Mouse (Mus musculus): ENCODE results near the gene Hist1h2bb. TPM values are rescaled to one million over a fixed set of nuclear protein-coding genes. Genes with fewer than 3 reads are reported as not detected.

The Hist1h2bb gene
- total RNA-seq, 2 experiments from 2014 or later = 79.4 to 1,638 TPM

DNA sequence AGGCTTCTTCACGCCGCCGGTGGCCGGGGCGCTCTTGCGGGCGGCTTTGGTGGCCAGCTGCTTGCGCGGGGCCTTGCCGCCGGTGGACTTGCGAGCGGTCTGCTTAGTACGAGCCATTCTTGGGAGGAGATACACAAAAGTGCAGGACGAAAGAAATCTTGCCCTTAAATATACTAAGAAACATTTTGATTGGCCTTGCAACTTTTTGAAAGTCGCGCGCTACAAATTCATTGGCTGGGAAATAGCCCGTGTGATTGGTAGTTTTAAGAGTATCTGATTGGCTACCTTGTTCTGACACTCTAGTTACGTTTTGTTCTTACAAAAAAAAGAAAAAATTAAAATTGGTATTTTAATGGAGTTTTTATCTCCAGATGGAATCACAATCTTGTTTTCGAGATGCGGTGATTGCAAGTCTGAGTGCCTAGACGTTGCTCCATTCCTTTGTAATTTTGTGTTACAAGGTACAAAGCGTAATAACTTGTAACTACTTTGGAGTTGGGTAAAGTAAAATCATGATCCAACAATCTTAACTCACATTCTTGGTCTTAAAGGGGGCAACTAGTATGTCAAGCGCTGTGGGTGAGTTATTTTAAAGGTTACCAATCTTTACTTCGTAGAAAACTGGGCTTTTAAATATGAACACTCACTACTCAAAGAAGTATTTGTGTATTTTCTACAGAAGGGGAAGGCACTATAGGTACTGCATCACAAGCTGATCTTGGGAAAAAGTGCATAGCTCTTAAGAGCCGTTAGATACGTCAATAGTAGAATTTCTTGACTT, 963 bp upstream of the Hist1h2bb start, which contains the start of gene Hist1h3c:
Gene Hist1h3c (minus strand): TSS at position 222 of the 781 bp plus-strand sequence.
- peak; percentile 64 for ATAC-seq (replicated peaks; ENCODE audit: low FRiP score, poor library complexity, severe bottlenecking)

DNA sequence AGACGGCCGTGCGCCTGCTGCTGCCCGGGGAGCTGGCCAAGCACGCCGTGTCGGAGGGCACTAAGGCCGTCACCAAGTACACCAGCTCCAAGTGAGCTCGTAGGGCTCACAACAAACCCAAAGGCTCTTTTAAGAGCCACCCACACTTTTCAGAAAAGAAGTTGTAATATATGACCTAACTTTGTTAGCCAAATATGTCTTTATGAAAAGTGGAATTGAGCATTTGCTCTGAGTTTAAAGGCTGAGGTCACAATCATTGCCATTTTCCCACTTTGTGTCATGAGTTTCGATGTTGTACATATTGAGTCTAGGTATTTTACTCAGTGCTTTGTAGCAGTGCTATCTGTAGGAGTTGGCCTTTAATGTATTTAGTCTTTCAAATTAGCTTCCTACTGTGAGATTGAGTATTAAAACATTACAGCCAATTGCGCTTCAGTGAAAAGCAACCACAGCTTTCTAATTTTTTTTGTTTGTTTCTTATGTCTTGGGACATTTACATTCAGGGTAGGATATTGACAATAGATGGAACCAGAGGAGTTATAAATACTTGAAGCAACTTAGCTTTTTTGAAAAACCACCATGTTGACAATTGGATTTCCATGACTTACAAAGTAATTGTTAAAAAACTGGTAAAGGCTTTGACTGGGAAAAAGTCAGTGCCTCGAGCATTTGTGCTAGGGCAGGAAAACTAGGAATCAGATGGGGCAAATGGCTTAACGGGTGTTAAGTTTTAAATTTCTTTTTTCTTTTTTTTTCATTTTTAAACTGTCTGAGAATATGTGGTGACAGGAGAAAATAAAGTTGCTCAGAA, 752 bp downstream of the Hist1h2bb start:
- 0 out of 2 replicates have a peak, but pooled peaks have one; percentile 9 for ATAC-seq (replicated peaks; ENCODE audit: low FRiP score, poor library complexity, severe bottlenecking)

DNA sequence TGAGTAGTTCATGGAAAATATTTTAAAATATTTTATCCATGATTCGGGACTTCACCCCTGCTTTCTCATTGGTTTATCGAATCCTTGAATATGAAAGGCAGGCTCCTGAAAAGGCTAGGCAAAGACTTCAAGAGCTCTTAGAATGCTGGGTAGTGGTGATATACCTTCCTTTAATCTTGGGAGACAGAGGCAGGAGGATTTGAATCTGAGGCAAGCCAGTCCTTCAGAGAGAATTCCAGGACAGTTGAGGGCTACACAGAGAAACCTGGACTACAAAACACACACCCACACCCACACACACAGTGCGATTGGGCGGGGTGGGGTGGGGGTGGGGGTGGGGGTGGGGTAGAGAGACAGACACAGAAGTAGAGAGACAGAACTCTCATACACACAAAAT, 1.4 kb downstream of the Hist1h2bb start:
- no peak for ATAC-seq (replicated peaks; ENCODE audit: low FRiP score, poor library complexity, severe bottlenecking)

DNA sequence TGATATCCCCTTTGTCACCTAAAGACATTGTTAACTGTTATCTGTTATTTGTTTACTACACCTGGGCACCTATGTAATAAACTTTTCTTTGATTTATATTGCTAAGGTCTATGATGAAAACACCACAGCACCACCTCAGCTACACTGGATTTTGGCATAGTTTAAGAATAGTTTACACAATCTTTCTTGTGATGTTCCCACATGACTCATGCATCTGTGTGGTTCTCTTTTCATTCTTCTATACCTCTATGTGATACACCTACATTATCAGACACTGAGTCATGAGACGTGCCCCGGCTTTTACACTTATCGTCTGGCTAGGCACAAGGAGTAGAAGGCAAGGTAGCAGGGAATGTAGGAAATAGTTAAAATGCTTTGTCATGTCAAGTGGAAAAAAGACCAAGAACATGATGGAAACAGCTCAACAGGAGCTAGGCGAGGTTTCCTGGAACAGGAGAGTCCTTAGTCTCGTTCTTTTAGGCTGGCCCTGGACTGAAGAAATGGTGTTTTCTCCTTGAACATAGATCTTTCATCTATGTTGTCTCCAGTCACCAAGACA, 3.1 kb downstream of the Hist1h2bb start:
- no peak for ATAC-seq (replicated peaks; ENCODE audit: low FRiP score, poor library complexity, severe bottlenecking)

DNA sequence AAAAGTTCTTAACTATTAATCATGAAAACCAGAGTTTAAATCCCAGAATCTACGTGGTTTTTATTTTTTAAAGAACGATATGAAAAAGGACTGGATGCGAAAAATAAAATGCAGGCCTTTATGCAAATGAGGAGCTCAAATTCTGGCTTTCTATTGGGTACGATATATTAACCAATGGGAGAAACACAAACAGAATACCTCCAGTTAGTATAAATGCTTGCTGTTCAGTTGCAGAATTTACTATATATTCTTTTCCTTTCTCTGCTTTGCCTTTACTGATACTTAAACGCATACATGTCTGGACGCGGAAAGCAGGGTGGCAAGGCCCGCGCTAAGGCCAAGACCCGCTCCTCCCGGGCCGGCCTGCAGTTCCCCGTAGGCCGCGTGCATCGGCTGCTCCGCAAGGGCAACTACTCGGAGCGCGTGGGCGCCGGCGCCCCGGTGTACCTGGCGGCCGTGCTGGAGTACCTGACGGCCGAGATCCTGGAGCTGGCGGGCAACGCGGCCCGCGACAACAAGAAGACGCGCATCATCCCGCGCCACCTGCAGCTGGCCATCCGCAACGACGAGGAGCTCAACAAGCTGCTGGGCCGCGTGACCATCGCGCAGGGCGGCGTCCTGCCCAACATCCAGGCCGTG, 4.4 kb downstream of the Hist1h2bb start, which contains the start of gene Hist1h2ab:
Gene Hist1h2ab (plus strand): TSS at position 288 of the 639 bp plus-strand sequence.
- peak; percentile 63 for ATAC-seq (replicated peaks; ENCODE audit: low FRiP score, poor library complexity, severe bottlenecking)

DNA sequence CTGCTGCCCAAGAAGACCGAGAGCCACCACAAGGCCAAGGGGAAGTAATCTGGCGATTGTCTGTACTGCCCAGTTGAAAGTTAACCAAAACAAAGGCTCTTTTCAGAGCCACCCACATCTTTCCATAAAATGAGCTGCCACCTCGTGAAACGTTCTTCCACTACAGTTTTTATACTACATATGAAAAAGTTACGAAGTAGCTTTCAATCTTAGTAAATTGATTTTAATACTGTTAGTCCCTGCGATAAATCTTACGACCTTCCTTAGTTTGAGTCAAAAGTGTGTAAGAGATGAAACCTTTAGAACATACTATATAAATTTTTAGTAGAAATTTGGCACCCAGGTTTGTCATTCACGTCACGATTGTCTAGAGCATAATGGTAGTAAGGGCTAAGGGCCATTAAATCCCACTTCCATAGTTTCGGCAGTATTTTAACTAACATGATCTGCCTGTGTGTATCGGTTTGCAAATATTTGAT, 5.0 kb downstream of the Hist1h2bb start:
- peak; percentile 13; the same call in 1 of the 2 replicates for ATAC-seq (replicated peaks; ENCODE audit: low FRiP score, poor library complexity, severe bottlenecking)

DNA sequence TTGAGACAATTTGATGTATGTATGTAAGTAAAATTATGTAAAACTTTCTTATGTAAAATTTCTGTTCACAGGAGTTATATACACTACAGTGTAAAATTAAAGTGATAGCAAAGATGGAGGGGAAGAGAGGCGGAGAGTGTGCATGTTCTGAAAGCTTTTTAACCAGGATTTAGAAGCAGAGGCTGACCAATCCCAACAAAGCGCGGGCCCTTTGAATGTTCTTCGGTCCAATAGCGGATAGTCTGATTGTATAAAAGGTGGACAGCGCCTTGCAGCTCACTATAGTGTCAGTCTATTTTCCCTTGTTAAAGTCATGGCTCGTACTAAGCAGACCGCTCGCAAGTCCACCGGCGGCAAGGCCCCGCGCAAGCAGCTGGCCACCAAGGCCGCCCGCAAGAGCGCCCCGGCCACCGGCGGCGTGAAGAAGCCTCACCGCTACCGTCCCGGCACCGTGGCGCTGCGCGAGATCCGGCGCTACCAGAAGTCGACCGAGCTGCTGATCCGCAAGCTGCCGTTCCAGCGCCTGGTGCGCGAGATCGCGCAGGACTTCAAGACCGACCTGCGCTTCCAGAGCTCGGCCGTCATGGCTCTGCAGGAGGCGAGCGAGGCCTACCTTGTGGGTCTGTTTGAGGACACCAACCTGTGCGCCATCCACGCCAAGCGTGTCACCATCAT, 5.7 kb downstream of the Hist1h2bb start, which contains the start of gene Hist1h3b:
Gene Hist1h3b (plus strand): TSS at position 201 of the 675 bp plus-strand sequence.
- peak; percentile 67 for ATAC-seq (replicated peaks; ENCODE audit: low FRiP score, poor library complexity, severe bottlenecking)

DNA sequence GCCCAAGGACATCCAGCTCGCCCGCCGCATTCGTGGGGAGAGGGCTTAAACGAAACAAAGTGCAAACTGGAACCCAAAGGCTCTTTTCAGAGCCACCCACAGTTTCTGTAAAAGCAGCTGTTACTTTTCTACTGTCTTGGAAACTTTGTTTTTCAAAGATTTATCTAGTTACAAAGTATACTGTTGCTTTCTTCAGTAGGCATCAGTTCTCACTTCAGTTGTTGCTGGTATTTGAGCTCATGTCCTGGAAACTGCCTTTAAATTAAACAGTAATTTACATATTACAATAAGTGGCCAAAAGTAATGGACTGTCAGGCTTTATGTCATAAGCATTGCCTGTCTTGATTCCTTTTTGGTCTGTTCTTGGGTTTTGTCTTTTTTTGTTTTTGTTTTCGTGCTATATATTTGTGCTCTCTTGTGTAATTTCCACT, 6.2 kb downstream of the Hist1h2bb start:
- ATAC-seq (replicated peaks; ENCODE audit: low FRiP score, poor library complexity, severe bottlenecking) = no peak

DNA sequence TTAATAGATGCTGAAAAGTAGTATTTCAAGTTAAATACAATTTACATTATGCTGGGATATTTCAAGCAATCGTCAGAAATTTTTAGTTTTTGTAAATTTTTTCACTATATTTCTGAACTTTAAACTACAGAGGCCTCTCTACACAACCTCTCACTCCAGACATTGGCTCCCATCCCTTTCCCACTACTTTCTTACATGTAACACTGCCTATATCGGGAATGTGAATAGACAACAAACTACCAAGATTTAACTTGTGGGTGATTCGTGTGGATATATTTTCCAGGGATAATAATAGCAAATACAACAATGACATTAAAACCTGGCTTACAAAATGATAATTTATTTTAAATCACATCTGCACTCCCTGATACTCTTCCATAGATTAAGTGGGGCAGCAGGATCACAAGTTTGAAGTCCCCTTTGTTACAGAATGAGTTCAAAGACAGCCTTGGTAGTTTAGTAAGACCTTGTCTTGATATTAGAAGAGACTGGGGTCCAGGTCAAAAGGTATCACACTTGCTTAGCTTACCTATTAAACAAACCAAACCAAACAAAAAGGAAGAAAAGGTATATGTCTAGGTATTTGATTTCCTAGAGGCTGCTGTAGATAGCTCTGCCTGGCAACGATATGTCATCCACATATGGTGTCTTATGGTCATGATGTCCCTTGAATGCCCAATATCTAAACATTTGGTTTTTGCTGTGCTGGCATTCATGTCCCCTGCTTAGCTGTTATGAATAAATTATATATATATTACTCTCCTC, 7.0 kb downstream of the Hist1h2bb start:
- no peak for ATAC-seq (replicated peaks; ENCODE audit: low FRiP score, poor library complexity, severe bottlenecking)

DNA sequence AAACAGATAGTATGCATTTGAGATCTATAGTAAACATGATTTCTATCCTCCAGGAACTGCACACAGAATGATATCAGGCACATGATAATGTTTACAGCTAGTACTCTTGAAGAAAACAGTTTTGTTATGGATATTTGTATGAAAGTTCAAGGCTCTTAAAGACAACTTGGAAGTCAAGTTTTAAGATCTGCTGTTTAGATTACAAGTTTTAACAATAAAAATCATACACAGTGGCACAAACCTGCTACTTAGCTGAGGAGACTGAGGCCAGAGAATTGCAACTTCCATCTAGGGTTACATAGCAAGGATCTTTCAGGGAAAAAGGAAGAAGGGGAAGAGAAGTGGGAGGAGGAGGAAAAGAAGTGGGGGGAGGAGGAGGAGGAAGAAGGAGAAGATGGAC, 8.5 kb downstream of the Hist1h2bb start:
- ATAC-seq (replicated peaks; ENCODE audit: low FRiP score, poor library complexity, severe bottlenecking) = no peak

DNA sequence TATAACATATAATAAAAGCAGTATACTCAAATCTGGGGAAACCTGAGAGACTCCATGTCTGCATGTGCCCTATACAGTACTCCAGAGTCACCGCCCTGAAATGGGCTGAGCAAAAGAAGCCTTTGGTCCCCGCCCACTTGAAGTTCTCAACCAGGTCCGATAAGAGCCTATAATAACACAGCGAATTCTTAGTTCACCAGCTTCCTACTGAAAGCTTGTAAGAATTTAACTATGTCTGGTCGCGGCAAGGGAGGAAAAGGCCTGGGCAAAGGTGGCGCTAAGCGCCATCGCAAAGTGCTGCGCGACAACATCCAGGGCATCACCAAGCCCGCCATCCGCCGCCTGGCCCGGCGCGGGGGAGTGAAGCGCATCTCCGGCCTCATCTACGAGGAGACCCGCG, 10.3 kb downstream of the Hist1h2bb start, which contains the start of gene Hist1h4b:
Gene Hist1h4b (plus strand): TSS at position 224 of the 400 bp plus-strand sequence.
- peak; percentile 61 for ATAC-seq (replicated peaks; ENCODE audit: low FRiP score, poor library complexity, severe bottlenecking)

DNA sequence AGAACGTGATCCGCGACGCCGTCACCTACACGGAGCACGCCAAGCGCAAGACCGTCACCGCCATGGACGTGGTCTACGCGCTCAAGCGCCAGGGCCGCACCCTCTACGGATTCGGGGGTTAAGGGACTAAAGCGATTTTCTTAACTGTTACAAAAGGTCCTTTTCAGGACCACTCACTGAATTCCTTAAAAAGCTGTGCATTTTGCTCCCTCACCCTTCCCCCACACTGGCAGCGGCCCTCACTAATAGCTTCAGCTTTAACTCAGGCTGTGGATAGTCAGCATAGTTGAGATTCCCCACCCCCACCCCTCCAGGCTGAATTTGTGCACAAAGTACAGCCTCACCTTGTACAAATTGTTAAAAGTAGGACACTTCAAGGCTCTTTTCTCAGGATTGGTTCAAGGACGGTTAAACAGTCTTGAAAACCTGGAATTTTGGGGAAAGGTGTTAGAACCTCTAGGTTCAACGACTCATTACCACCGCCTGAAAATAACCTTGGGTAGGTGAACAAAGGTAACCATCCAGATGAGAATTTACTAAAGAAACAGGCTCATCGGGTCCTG, 10.8 kb downstream of the Hist1h2bb start:
- peak; percentile 32 for ATAC-seq (replicated peaks; ENCODE audit: low FRiP score, poor library complexity, severe bottlenecking)

DNA sequence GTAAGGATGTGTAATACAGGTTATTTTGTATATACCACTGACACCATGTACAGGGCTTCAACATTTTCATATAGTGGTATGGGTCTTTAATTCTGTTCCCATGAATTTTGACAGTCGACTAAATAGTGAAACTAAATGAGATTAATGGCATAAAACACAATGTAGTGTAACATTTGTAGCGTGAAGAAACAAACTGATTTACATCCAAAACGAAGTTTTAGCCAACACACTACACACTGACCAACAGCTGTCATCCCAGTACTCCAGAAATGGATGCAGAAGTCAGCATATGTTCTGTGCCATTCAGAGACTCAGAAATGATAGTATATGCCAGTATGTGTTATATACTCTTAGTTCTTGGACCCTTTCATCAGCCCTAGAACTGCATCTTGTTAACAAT, 11.4 kb downstream of the Hist1h2bb start:
- ATAC-seq (replicated peaks; ENCODE audit: low FRiP score, poor library complexity, severe bottlenecking) = no peak

DNA sequence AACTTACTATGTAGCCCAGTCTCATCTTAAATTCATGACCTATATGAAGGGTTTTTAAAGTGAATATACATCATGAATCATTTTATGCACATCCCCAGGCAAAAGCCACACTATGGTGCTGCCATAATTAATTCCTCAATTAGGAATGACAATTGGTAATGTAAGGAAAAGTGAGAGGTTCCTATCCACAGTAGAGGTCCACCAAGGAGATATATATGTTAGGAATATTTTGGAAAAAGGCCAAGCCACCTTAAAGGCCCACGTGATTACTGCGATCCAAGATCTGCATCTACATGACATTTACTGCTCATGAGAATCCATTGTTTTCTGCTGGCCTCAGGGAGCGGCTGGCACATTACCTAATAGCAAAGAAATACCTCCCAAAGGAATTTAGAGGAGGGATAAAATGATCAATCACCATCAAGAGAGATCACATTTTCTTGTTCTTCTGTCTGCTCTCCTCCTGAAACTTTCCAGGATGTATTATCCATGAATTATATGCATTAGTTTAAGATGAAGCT, 12.8 kb downstream of the Hist1h2bb start:
- no peak for ATAC-seq (replicated peaks; ENCODE audit: low FRiP score, poor library complexity, severe bottlenecking)

DNA sequence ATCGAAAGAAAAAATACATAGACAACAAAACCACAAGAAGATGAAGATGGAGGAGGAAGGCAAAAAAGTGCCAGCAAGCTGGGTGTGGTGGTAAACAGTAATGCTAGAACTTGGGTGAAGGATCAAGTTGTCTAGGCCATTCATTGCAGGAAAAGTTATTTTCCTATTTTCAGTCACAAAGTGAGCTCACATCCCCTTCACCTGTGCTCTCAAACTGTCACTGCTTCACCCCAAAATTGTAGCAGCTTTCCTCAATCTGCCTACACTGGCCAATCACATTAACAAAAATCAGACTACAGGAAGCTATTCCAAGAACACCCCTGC, 13.3 kb downstream of the Hist1h2bb start:
- no peak for ATAC-seq (replicated peaks; ENCODE audit: low FRiP score, poor library complexity, severe bottlenecking)

DNA sequence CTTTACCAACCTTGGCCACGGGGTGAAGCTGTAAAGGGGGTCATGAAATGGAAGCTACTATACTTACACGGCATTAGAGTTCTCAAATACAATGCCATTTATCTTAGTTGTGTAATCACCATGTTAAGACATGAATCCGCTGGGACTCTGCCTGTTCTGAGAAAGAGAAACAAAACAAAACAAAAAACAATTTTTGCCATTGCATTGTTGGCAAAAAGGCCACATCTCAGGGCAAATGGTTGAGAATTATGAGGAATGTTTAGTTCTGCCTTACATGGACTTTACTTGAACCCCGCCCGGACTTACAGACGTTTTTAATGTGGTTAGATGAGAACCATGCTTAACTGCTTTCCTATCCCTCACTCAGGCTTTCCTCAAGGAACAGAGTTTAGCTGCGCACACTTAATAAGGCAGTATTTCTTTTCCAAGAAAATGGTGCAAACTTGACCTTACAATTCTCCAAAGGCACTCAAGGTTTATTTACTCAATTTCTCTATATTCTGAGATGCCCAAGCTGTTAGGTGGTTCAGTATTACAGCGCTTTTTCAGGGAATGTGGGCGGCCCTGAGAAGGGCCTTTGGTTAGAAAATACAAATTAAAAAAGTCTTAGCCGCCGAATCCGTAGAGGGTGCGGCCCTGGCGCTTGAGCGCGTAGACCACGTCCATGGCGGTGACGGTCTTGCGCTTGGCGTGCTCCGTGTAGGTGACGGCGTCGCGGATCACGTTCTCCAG, 13.9 kb downstream of the Hist1h2bb start:
- ATAC-seq (replicated peaks; ENCODE audit: low FRiP score, poor library complexity, severe bottlenecking) = no peak

All from erythroblast, adult 5-6 weeks (primary cell).